Mouse (Mus musculus) stomach, postnatal 0 days (tissue): ENCODE measurements around the gene Hist1h4h.
"Not testable (repeated sequence)": the region's sequence is repeated elsewhere in the genome, so short reads cannot be mapped to it uniquely, and the experiment has no call there.

Source experiments
- CTCF ChIP-seq: IDR thresholded peaks from 2 replicates; pipeline ENCODE4 v1.5.1; 2016; ENCODE audit warnings: antibody characterized with exemption, low read depth, mild to moderate bottlenecking, moderate library complexity
- EP300 ChIP-seq: optimal IDR thresholded peaks from 2 replicates; pipeline ENCODE3; 2016; ENCODE audit warnings: antibody characterized with exemption

- TF ChIP-seq CTCF = not testable (repeated sequence)
- TF ChIP-seq EP300 = peak; percentile 49
These were observed 31.2 kb downstream of the Hist1h4h start, which contains the start of gene Hist1h3e for GRCm38 (mm10) chr13:23561883-23562659.
